Mouse (Mus musculus) embryonic facial prominence, embryonic 14.5 days (tissue): ENCODE measurements around the gene Sycp2l. TPM values are rescaled to one million over a fixed set of nuclear protein-coding genes. Genes with fewer than 3 reads are reported as not detected.

Experiments
- polyA plus RNA-seq: library from polyadenylated mRNA; unstranded; fragments of >200 nt; fragmentation: Nextera tagmentation; extraction: Ambion mirVana; gene quantifications from 2 replicates; pipeline ENCODE4 v1.2.1, GENCODE M21; 2014

Gene Sycp2l
- polyA plus RNA-seq, 1 experiment from 2014 or later, result 0.08 TPM

Other genes with a start within 250 kb of the Sycp2l start
- 58.6 and 58.7 TPM in 2 replicates for gene Pak1ip1, start 113.3 kb upstream of the Sycp2l start, polyA plus RNA-seq
- gene Tmem14c, start 98.0 kb upstream of the Sycp2l start, polyA plus RNA-seq, result 216 and 223 TPM in 2 replicates
- 1.5 and 2.9 TPM in 2 replicates for gene Mak, start 34.6 kb upstream of the Sycp2l start, polyA plus RNA-seq
- gene Gcm2, start 3.3 kb upstream of the Sycp2l start, polyA plus RNA-seq, result 0.08 TPM in 2 replicates
- gene Elovl2, start 106.1 kb downstream of the Sycp2l start, polyA plus RNA-seq, result 2.8 and 4.0 TPM in 2 replicates
- 16.2 and 19.8 TPM in 2 replicates for gene Smim13, start 135.5 kb downstream of the Sycp2l start, polyA plus RNA-seq
- gene Gm17364, start 159.7 kb downstream of the Sycp2l start, polyA plus RNA-seq, result not detected in 2 replicates